8 mouse cellular contexts compared by ENCODE assay signal in genomic region chr3:87174769-87175437, GRCm38 (mm10). TPM values are rescaled to one million over a fixed set of nuclear protein-coding genes. Genes with fewer than 3 reads are reported as not detected.
DNase-seq lines count a peak whose midpoint lies in the region; ATAC-seq and TF ChIP-seq lines count a peak whose summit lies in the region.

No protein-coding gene starts in this region.

- intact Hi-C loops in left cerebral cortex, postnatal 25 days (cut with DNase I) = loop anchor here (1.0 to 2.0 kb wide), 2 partner anchors 85 to 142 kb away; no protein-coding TSS in a partner anchor

- no peaks in the 10 kb centered on the region for H3K36me3 ChIP-seq in heart, embryonic 15.5 days
- H3K36me3 ChIP-seq in ES-E14 (ENCODE audit: control insufficient read depth, insufficient read depth, low read length, poor library complexity, severe bottlenecking) = no peaks in the 10 kb centered on the region
- no peaks in the 10 kb centered on the region for H3K36me3 ChIP-seq in midbrain, embryonic 10.5 days

- H3K9ac ChIP-seq in heart, embryonic 15.5 days = peak overlapping the region; percentile 78
- H3K9ac ChIP-seq in ES-E14 (ENCODE audit: insufficient read depth, low read depth, low read length, poor library complexity, severe bottlenecking) = peak overlapping the region; percentile 75

- H3K27me3 ChIP-seq in heart, embryonic 15.5 days = no peaks in the 10 kb centered on the region
- H3K27me3 ChIP-seq in midbrain, embryonic 10.5 days (ENCODE audit: low read depth, poor library complexity, severe bottlenecking) = no peaks in the 10 kb centered on the region

- H3K27ac ChIP-seq in heart, embryonic 15.5 days = peak overlapping the region; percentile 88
- peak overlapping the region; percentile 11; the same call in 1 of the 2 replicates for H3K27ac ChIP-seq in ES-E14 (ENCODE audit: insufficient read depth, low read depth, low read length, poor library complexity, severe bottlenecking)
- peak overlapping the region; percentile 95 for H3K27ac ChIP-seq in midbrain, embryonic 10.5 days (replicated peaks)

- DNase-seq in heart, adult 9 months (ENCODE audit: low spot score in 2 of 2) = no peak
- DNase-seq in ES-E14 (ENCODE audit: low read depth, low spot score) = no peak
- peak; percentile 36 for DNase-seq in midbrain, embryonic 10.5 days (ENCODE audit: low spot score)
- DNase-seq in layer of hippocampus, adult 8-10 months (ENCODE audit: low spot score in 2 of 2) = no peak
- DNase-seq in left cerebral cortex, postnatal 25 days (ENCODE audit: low spot score in 2 of 2) = no peak
- DNase-seq in ovary, postnatal 36 days (ENCODE audit: low spot score) = no peak

- peak overlapping the region; percentile 72 for H3K4me2 ChIP-seq in heart, embryonic 15.5 days

- H3K9me3 ChIP-seq in heart, embryonic 15.5 days (replicated peaks) = no peaks in the 10 kb centered on the region
- no peaks in the 10 kb centered on the region for H3K9me3 ChIP-seq in ES-E14 (ENCODE audit: control insufficient read depth, insufficient read depth, low read depth, low read length)
- H3K9me3 ChIP-seq in midbrain, embryonic 10.5 days (replicated peaks) = no peaks in the 10 kb centered on the region

- WGBS in heart, embryonic 15.5 days = 2% methylated on average over 24 of the region's 25 CpGs
- 2% methylated on average over 25 of the region's 25 CpGs for WGBS in midbrain, embryonic 10.5 days

- in situ Hi-C loops in ES-E14 (cut with MboI; ENCODE audit: low sequenced_read_pairs in 2 of 2, unreplicated experiment in 2 of 2) = loop anchor here in 1 of 2 experiments (10.0 kb wide), 1 partner anchor 90 kb away; no protein-coding TSS in a partner anchor

- ATAC-seq in heart, embryonic 15.5 days (replicated peaks; ENCODE audit: insufficient number of reproducible peaks, insufficient read depth, low FRiP score, low read depth) = no peak
- 0 out of 2 replicates have a peak, but pooled peaks have one; percentile 10 for ATAC-seq in granulocyte monocyte progenitor cell, adult 5-6 weeks (replicated peaks; ENCODE audit: poor library complexity, severe bottlenecking)

- peak overlapping the region; percentile 69 for H3K4me3 ChIP-seq in heart, embryonic 15.5 days
- H3K4me3 ChIP-seq in ES-E14 (ENCODE audit: insufficient read depth in 1 of 2, low read depth in 1 of 2, low read length in 2 of 2, poor library complexity in 1 of 2, severe bottlenecking in 1 of 2) = peak overlapping the region; percentile 63 to 76
- H3K4me3 ChIP-seq in midbrain, embryonic 10.5 days = peak overlapping the region; percentile 82

- H3K4me1 ChIP-seq in heart, embryonic 15.5 days (replicated peaks) = peaks cover 44% of the 10 kb centered on the region
- peaks cover 0 to 12% of the 10 kb centered on the region in 2 experiments; a peak in 2 of 4 replicates for H3K4me1 ChIP-seq in ES-E14 (ENCODE audit: control insufficient read depth in 2 of 2, insufficient read depth in 2 of 2, low read length in 2 of 2, poor library complexity in 1 of 2)
- H3K4me1 ChIP-seq in midbrain, embryonic 10.5 days = peaks cover 48% of the 10 kb centered on the region

TF ChIP-seq in ES-E14, 5 proteins besides CTCF, POLR2A, EP300 and RAD21:
- TF ChIP-seq CHD2 (IDR thresholded peaks at IDR 0.05; ENCODE audit: low read depth, low read length) (no peak), ZC3H11A (IDR thresholded peaks at IDR 0.05; ENCODE audit: borderline replicate concordance, low read depth, low read length) (no peak), HCFC1 (IDR thresholded peaks at IDR 0.05; ENCODE audit: borderline replicate concordance, insufficient read depth, low read length) (no peak), MAFK (IDR thresholded peaks at IDR 0.05; ENCODE audit: insufficient read depth, low read depth, low read length) (no peak), ZNF384 (IDR thresholded peaks at IDR 0.05; ENCODE audit: low read depth, low read length) (no peak)

RNA-seq across cellular contexts. Expression of gene Kirrel, which starts 0.4 kb away (rescaled TPM):
- polyA plus RNA-seq in heart, embryonic 15.5 days (2015; fragmentation: Nextera tagmentation; extraction: Ambion mirVana) = 9.0 and 13.1 TPM in 2 replicates
- total RNA-seq in ES-E14 (2012; rRNA removed) = 35.5 and 37.8 TPM in 2 replicates
- not detected in 2 replicates for total RNA-seq in granulocyte monocyte progenitor cell, adult 5-6 weeks (2014; fragmentation: Nextera tagmentation)
- total RNA-seq in granulocyte monocyte progenitor cell, adult 5-6 weeks (2017) = not detected in 2 replicates
- 11.2 and 11.6 TPM in 2 replicates for polyA plus RNA-seq in midbrain, embryonic 10.5 days (2016; fragmentation: Nextera tagmentation; extraction: Ambion mirVana)
- total RNA-seq in layer of hippocampus, adult 8-10 months (2022) = 1 to 10 TPM; 3.2 to 3.9 (median 3.5) TPM
- total RNA-seq in left cerebral cortex, postnatal 25 days (2021) = 1 to 10 TPM; 3.8 to 4.3 TPM

Comparison
In these comparisons a context has a peak if more than half of its experiments do, and no peak if none do; other contexts are left out.
1. H3K27ac ChIP-seq: peak in every context shown above with its lines; median percentile 95 in midbrain, embryonic 10.5 days; 88 in heart, embryonic 15.5 days; 11 in ES-E14.
2. RNA of gene Kirrel, which starts 0.4 kb away (total RNA-seq): 35.5 to 37.8 TPM in ES-E14, 3.8 to 4.3 TPM in left cerebral cortex, postnatal 25 days and 3.2 to 3.9 TPM in layer of hippocampus, adult 8-10 months; not detected in granulocyte monocyte progenitor cell, adult 5-6 weeks; every median in the first group is over 4 times any median in the second.
3. Peak in every context shown above with its lines, with median percentiles within 50 percentile points of each other: H3K4me3 ChIP-seq.